Mouse (Mus musculus): ENCODE data around the gene Man2a1. TPM values are rescaled to one million over a fixed set of nuclear protein-coding genes. Genes with fewer than 3 reads are reported as not detected.

Man2a1 gene
- polyA plus RNA-seq, 1 experiment from 2014 or later = 5.1 TPM

GRCm38 (mm10) chr17:64629486-64629885 lies 28.9 kb downstream of the Man2a1 start:
- no peak overlapping the region for H3K4me3 ChIP-seq (replicated peaks; ENCODE audit: low read depth, low read length)
- H3K36me3 ChIP-seq (ENCODE audit: control insufficient read depth, insufficient read depth, low read length) = peaks cover 12% of the 10 kb centered on the region
- DNase-seq (no peak), ATAC-seq (ENCODE audit: low FRiP score, low TSS enrichment) (no peak)
- H3K9ac ChIP-seq (replicated peaks; ENCODE audit: low read length) = no peak overlapping the region
- H3K4me2 ChIP-seq (ENCODE audit: low read length) = no peak overlapping the region
- 77% methylated on average over 5 of the region's 5 CpGs for WGBS
- no peaks in the 10 kb centered on the region for H3K9me3 ChIP-seq (ENCODE audit: control insufficient read depth, low read length)
- 0 out of 2 replicates have a peak, but pooled peaks cover 10% of the 10 kb centered on the region for H3K4me1 ChIP-seq (ENCODE audit: control insufficient read depth, insufficient read depth, low read length)
- no peaks in the 10 kb centered on the region for H3K27me3 ChIP-seq (ENCODE audit: control insufficient read depth, insufficient read depth, low read length)
- H3K27ac ChIP-seq (replicated peaks; ENCODE audit: low read depth, low read length) = no peak overlapping the region

- WGBS = 95% methylated on average over 12 of the region's 12 CpGs
- Histone ChIP-seq H3K9me3 (ENCODE audit: control insufficient read depth, low read length) (no peaks in the 10 kb centered on the region), H3K4me3 (replicated peaks; ENCODE audit: low read depth, low read length) (no peak overlapping the region), H3K27ac (replicated peaks; ENCODE audit: low read depth, low read length) (no peak overlapping the region), H3K36me3 (ENCODE audit: control insufficient read depth, insufficient read depth, low read length) (peaks cover 5% of the 10 kb centered on the region; the same call in 1 of the 2 replicates), H3K4me1 (ENCODE audit: control insufficient read depth, insufficient read depth, low read length) (0 out of 2 replicates have a peak, but pooled peaks cover 10% of the 10 kb centered on the region), H3K4me2 (ENCODE audit: low read length) (no peak overlapping the region), H3K9ac (replicated peaks; ENCODE audit: low read length) (no peak overlapping the region), H3K27me3 (ENCODE audit: control insufficient read depth, insufficient read depth, low read length) (no peaks in the 10 kb centered on the region)
- ATAC-seq (ENCODE audit: low FRiP score, low TSS enrichment) = no peak
- no peak for DNase-seq
Observed at GRCm38 (mm10) chr17:64630506-64630905, 30.0 kb downstream of the Man2a1 start.

GRCm38 (mm10) chr17:64637868-64638537 lies 37.5 kb downstream of the Man2a1 start:
- H3K27ac ChIP-seq (replicated peaks; ENCODE audit: low read depth, low read length) = no peak overlapping the region
- WGBS = 78% methylated on average over 8 of the region's 8 CpGs
- H3K9ac ChIP-seq (replicated peaks; ENCODE audit: low read length) = no peak overlapping the region
- no peak overlapping the region for H3K4me2 ChIP-seq (ENCODE audit: low read length)
- no peak overlapping the region for H3K4me3 ChIP-seq (replicated peaks; ENCODE audit: low read depth, low read length)
- no peaks in the 10 kb centered on the region for H3K27me3 ChIP-seq (ENCODE audit: control insufficient read depth, insufficient read depth, low read length)
- H3K36me3 ChIP-seq (ENCODE audit: control insufficient read depth, insufficient read depth, low read length) = 0 out of 2 replicates have a peak, but pooled peaks cover 4% of the 10 kb centered on the region
- ATAC-seq (ENCODE audit: low FRiP score, low TSS enrichment) (no peak), DNase-seq (no peak)
- H3K4me1 ChIP-seq (ENCODE audit: control insufficient read depth, insufficient read depth, low read length) = no peaks in the 10 kb centered on the region
- no peaks in the 10 kb centered on the region for H3K9me3 ChIP-seq (ENCODE audit: control insufficient read depth, low read length)

GRCm38 (mm10) chr17:64641376-64641775 lies 40.8 kb downstream of the Man2a1 start:
- no peak overlapping the region for H3K9ac ChIP-seq (replicated peaks; ENCODE audit: low read length)
- no peak overlapping the region for H3K27ac ChIP-seq (replicated peaks; ENCODE audit: low read depth, low read length)
- no peaks in the 10 kb centered on the region for H3K4me1 ChIP-seq (ENCODE audit: control insufficient read depth, insufficient read depth, low read length)
- no peak overlapping the region for H3K4me3 ChIP-seq (replicated peaks; ENCODE audit: low read depth, low read length)
- no peak overlapping the region for H3K4me2 ChIP-seq (ENCODE audit: low read length)
- no peak for DNase-seq
- H3K36me3 ChIP-seq (ENCODE audit: control insufficient read depth, insufficient read depth, low read length) = 0 out of 2 replicates have a peak, but pooled peaks cover 4% of the 10 kb centered on the region
- H3K9me3 ChIP-seq (ENCODE audit: control insufficient read depth, low read length) = no peaks in the 10 kb centered on the region
- 74% methylated on average over 3 of the region's 3 CpGs for WGBS
- no peak for ATAC-seq (ENCODE audit: low FRiP score, low TSS enrichment)
- H3K27me3 ChIP-seq (ENCODE audit: control insufficient read depth, insufficient read depth, low read length) = no peaks in the 10 kb centered on the region

- no peaks in the 10 kb centered on the region for H3K9me3 ChIP-seq (ENCODE audit: control insufficient read depth, low read length)
- H3K4me3 ChIP-seq (replicated peaks; ENCODE audit: low read depth, low read length) = no peak overlapping the region
- no peaks in the 10 kb centered on the region for H3K27me3 ChIP-seq (ENCODE audit: control insufficient read depth, insufficient read depth, low read length)
- 19% methylated on average over 7 of the region's 7 CpGs for WGBS
- H3K4me1 ChIP-seq (ENCODE audit: control insufficient read depth, insufficient read depth, low read length) = no peaks in the 10 kb centered on the region
- H3K27ac ChIP-seq (replicated peaks; ENCODE audit: low read depth, low read length) = no peak overlapping the region
- no peak overlapping the region for H3K9ac ChIP-seq (replicated peaks; ENCODE audit: low read length)
- H3K4me2 ChIP-seq (ENCODE audit: low read length) = no peak overlapping the region
- ATAC-seq (ENCODE audit: low FRiP score, low TSS enrichment) = no peak
- DNase-seq = no peak
- H3K36me3 ChIP-seq (ENCODE audit: control insufficient read depth, insufficient read depth, low read length) = 0 out of 2 replicates have a peak, but pooled peaks cover 4% of the 10 kb centered on the region
Observed at GRCm38 (mm10) chr17:64643644-64644043, 43.1 kb downstream of the Man2a1 start.

- H3K27me3 ChIP-seq (ENCODE audit: control insufficient read depth, insufficient read depth, low read length) = no peaks in the 10 kb centered on the region
- no peak overlapping the region for H3K27ac ChIP-seq (replicated peaks; ENCODE audit: low read depth, low read length)
- no peaks in the 10 kb centered on the region for H3K4me1 ChIP-seq (ENCODE audit: control insufficient read depth, insufficient read depth, low read length)
- 0 out of 2 replicates have a peak, but pooled peaks cover 5% of the 10 kb centered on the region for H3K36me3 ChIP-seq (ENCODE audit: control insufficient read depth, insufficient read depth, low read length)
- H3K9me3 ChIP-seq (ENCODE audit: control insufficient read depth, low read length) = no peaks in the 10 kb centered on the region
- DNase-seq = no peak
- H3K4me2 ChIP-seq (ENCODE audit: low read length) = no peak overlapping the region
- no peak overlapping the region for H3K4me3 ChIP-seq (replicated peaks; ENCODE audit: low read depth, low read length)
- no peak for ATAC-seq (ENCODE audit: low FRiP score, low TSS enrichment)
- no peak overlapping the region for H3K9ac ChIP-seq (replicated peaks; ENCODE audit: low read length)
- 78% methylated on average over 8 of the region's 8 CpGs for WGBS
Observed at GRCm38 (mm10) chr17:64644888-64645605, 44.5 kb downstream of the Man2a1 start.

- H3K9ac ChIP-seq (replicated peaks; ENCODE audit: low read length) = no peak overlapping the region
- H3K36me3 ChIP-seq (ENCODE audit: control insufficient read depth, insufficient read depth, low read length) = peaks cover 14% of the 10 kb centered on the region
- no peaks in the 10 kb centered on the region for H3K27me3 ChIP-seq (ENCODE audit: control insufficient read depth, insufficient read depth, low read length)
- H3K9me3 ChIP-seq (ENCODE audit: control insufficient read depth, low read length) = peaks cover 3% of the 10 kb centered on the region; the same call in 1 of the 2 replicates
- DNase-seq (no peak), ATAC-seq (ENCODE audit: low FRiP score, low TSS enrichment) (no peak)
- no peak overlapping the region for H3K4me2 ChIP-seq (ENCODE audit: low read length)
- H3K27ac ChIP-seq (replicated peaks; ENCODE audit: low read depth, low read length) = no peak overlapping the region
- 85% methylated on average over 9 of the region's 9 CpGs for WGBS
- H3K4me3 ChIP-seq (replicated peaks; ENCODE audit: low read depth, low read length) = no peak overlapping the region
- no peaks in the 10 kb centered on the region for H3K4me1 ChIP-seq (ENCODE audit: control insufficient read depth, insufficient read depth, low read length)
Observed at GRCm38 (mm10) chr17:64647396-64647795, 46.9 kb downstream of the Man2a1 start.

- no peak overlapping the region for H3K9ac ChIP-seq (replicated peaks; ENCODE audit: low read length)
- H3K36me3 ChIP-seq (ENCODE audit: control insufficient read depth, insufficient read depth, low read length) = peaks cover 19% of the 10 kb centered on the region
- ATAC-seq (ENCODE audit: low FRiP score, low TSS enrichment) = no peak
- no peak overlapping the region for H3K4me2 ChIP-seq (ENCODE audit: low read length)
- H3K4me1 ChIP-seq (ENCODE audit: control insufficient read depth, insufficient read depth, low read length) = no peaks in the 10 kb centered on the region
- H3K27ac ChIP-seq (replicated peaks; ENCODE audit: low read depth, low read length) = no peak overlapping the region
- H3K9me3 ChIP-seq (ENCODE audit: control insufficient read depth, low read length) = peaks cover 3% of the 10 kb centered on the region; the same call in 1 of the 2 replicates
- 97% methylated on average over 9 of the region's 9 CpGs for WGBS
- H3K27me3 ChIP-seq (ENCODE audit: control insufficient read depth, insufficient read depth, low read length) = no peaks in the 10 kb centered on the region
- no peak for DNase-seq
- H3K4me3 ChIP-seq (replicated peaks; ENCODE audit: low read depth, low read length) = no peak overlapping the region
Observed at GRCm38 (mm10) chr17:64650702-64651101, 50.2 kb downstream of the Man2a1 start.

All from midbrain, embryonic 14.5 days (tissue).